Mouse (Mus musculus) olfactory bulb, adult 2 months (tissue): ENCODE measurements around the gene Rims4.

Experiments
- CTCF ChIP-seq: fragments of 200-500 bp; IDR thresholded peaks from 2 replicates; pipeline ENCODE4 v1.5.1; 2012; ENCODE audit warnings: low read depth, mild to moderate bottlenecking, low read length, moderate library complexity; ENCODE audit not compliant: insufficient read depth
- POLR2A ChIP-seq: fragments of 200-500 bp; IDR thresholded peaks from 2 replicates; pipeline ENCODE4 v1.6.1; 2012; ENCODE audit warnings: mild to moderate bottlenecking, low read depth, low read length, moderate library complexity; ENCODE audit not compliant: insufficient read depth

DNA sequence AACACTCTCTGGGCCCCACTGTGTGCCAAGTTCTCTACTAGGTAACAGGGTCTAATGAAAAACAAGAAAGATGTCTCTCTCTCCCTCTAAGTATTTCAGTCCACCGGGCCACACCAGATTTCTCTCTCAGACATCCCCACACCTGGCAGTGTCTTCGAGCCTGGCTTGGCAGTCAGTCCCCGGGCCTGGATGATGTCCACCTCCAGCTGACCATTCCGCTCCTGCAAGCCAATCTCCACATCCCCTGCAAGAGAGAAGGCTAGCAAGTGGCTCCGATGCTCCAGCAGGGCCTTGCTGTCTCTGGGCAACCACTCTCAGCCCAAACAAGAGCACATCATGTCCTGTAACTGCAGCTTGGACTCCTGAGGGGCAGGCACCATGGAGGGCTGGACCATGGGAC is 53.2 kb downstream of the Rims4 start:
- TF ChIP-seq POLR2A = no peak
- no peak for TF ChIP-seq CTCF
